11 mouse cellular contexts compared by ENCODE assay signal in the genomic region with DNA sequence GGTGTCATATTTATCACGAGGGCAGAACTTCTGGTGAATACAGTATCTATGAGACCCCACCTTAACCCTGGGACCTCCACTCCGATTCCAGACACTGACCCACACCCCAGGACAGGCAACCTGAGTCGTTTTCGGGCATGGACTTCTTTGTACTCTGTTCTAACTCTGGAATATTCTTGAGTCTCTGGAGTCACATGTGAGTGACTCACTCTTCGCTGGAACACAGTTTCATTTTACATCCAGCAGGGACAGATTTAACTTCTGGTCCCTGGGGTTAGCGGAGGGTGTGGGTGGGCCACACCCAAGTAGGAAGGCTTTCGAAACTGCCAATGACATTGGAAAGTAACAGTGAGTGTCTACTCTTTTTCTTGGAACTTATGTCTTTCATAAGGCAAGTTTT. TPM values are rescaled to one million over a fixed set of nuclear protein-coding genes. Genes with fewer than 3 reads are reported as not detected.
DNase-seq lines count a peak whose midpoint lies in the region; ATAC-seq and TF ChIP-seq lines count a peak whose summit lies in the region.
"Had no signal": no experiment of that assay in that cellular context is flagged by ENCODE, and none has a peak within 500 bp of the region (broad histone marks: within the 10 kb centered on the region; RNA-seq: fewer than 3 reads in every experiment).

No protein-coding gene starts in this region.

- H3K36me3 ChIP-seq in lung, postnatal 0 days (ENCODE audit: insufficient read depth, low read length) = no peaks in the 10 kb centered on the region
- H3K36me3 ChIP-seq in small intestine, adult 2 months (ENCODE audit: control insufficient read depth, insufficient read depth, low read length) = peaks cover 26% of the 10 kb centered on the region
- no peaks in the 10 kb centered on the region for H3K36me3 ChIP-seq in midbrain, embryonic 11.5 days (ENCODE audit: control insufficient read depth, insufficient read depth, low read length)

- no peaks in the 10 kb centered on the region for H3K27me3 ChIP-seq in lung, postnatal 0 days (replicated peaks; ENCODE audit: insufficient read depth, low read length)
- no peaks in the 10 kb centered on the region for H3K27me3 ChIP-seq in small intestine, adult 2 months (ENCODE audit: control insufficient read depth, insufficient read depth, low read length)
- H3K27me3 ChIP-seq in midbrain, embryonic 11.5 days (ENCODE audit: control insufficient read depth, insufficient read depth, low read length) = no peaks in the 10 kb centered on the region

- no peak overlapping the region for H3K9ac ChIP-seq in lung, postnatal 0 days (replicated peaks; ENCODE audit: low read depth)
- H3K9ac ChIP-seq in midbrain, embryonic 11.5 days (ENCODE audit: low read length) = no peak overlapping the region
- H3K9ac ChIP-seq: forebrain, postnatal 0 days had no signal

- no peak overlapping the region for H3K4me3 ChIP-seq in lung, postnatal 0 days (ENCODE audit: low read depth, low read length)
- H3K4me3 ChIP-seq in lung, adult 2 months (replicated peaks; ENCODE audit: extremely low read depth, low read depth, low read length) = no peak overlapping the region
- H3K4me3 ChIP-seq in small intestine, adult 2 months (ENCODE audit: low read depth, low read length) = peak overlapping the region; percentile 53
- H3K4me3 ChIP-seq in midbrain, embryonic 11.5 days (ENCODE audit: low read depth, low read length) = no peak overlapping the region

- TF ChIP-seq POLR2A in lung, adult 2 months (IDR thresholded peaks at IDR 0.05; ENCODE audit: borderline replicate concordance, extremely low read depth, low read depth, low read length) = no peak
- TF ChIP-seq POLR2A in small intestine, adult 2 months (IDR thresholded peaks at IDR 0.05; ENCODE audit: low read depth, low read length) = no peak

- H3K27ac ChIP-seq in lung, postnatal 0 days (ENCODE audit: low read length) = no peak overlapping the region
- peak overlapping the region; percentile 100 for H3K27ac ChIP-seq in small intestine, adult 2 months (ENCODE audit: insufficient read depth, low read depth, low read length)
- H3K27ac ChIP-seq in midbrain, embryonic 11.5 days (ENCODE audit: low read depth, low read length) = no peak overlapping the region

- no peaks in the 10 kb centered on the region for H3K9me3 ChIP-seq in lung, postnatal 0 days (ENCODE audit: low read length)
- H3K9me3 ChIP-seq in midbrain, embryonic 11.5 days (ENCODE audit: control insufficient read depth, low read length) = no peaks in the 10 kb centered on the region

- no peak for TF ChIP-seq CTCF in lung, postnatal 0 days (IDR thresholded peaks at IDR 0.05)
- TF ChIP-seq CTCF in lung, adult 2 months (IDR thresholded peaks at IDR 0.05; ENCODE audit: insufficient read depth, low read length) = no peak
- TF ChIP-seq CTCF in small intestine, adult 2 months (IDR thresholded peaks at IDR 0.05; ENCODE audit: extremely low read depth, insufficient read length, insufficient replicate concordance, low read depth, low read length) = no peak; the same call in 1 of the 2 replicates

- TF ChIP-seq EP300 in lung, postnatal 0 days (IDR thresholded peaks at IDR 0.05) = no peak

- ATAC-seq in lung, postnatal 0 days = peak; percentile 62
- ATAC-seq in midbrain, embryonic 11.5 days (ENCODE audit: low FRiP score) = no peak
- ATAC-seq: forebrain, postnatal 0 days had no signal

- peaks cover 5% of the 10 kb centered on the region; the same call in 1 of the 2 replicates for H3K4me1 ChIP-seq in lung, postnatal 0 days (ENCODE audit: insufficient read depth, low read depth, low read length)
- peaks cover 8% of the 10 kb centered on the region for H3K4me1 ChIP-seq in lung, adult 2 months (ENCODE audit: control insufficient read depth, insufficient read depth, low read length)
- peaks cover 41% of the 10 kb centered on the region for H3K4me1 ChIP-seq in small intestine, adult 2 months (ENCODE audit: control insufficient read depth, insufficient read depth, insufficient read length, low read length)
- no peaks in the 10 kb centered on the region for H3K4me1 ChIP-seq in midbrain, embryonic 11.5 days (ENCODE audit: control insufficient read depth, insufficient read depth, low read length)

- 61% methylated on average over 7 of the region's 7 CpGs for WGBS in lung, postnatal 0 days
- 41% methylated on average over 7 of the region's 7 CpGs for WGBS in lung, adult 2 months
- WGBS in small intestine, adult 2 months = 23% methylated on average over 7 of the region's 7 CpGs
- WGBS in midbrain, embryonic 11.5 days = 87% methylated on average over 7 of the region's 7 CpGs

- intact Hi-C loops in heart, postnatal 14 days (cut with DNase I) = no loop called here

- peak; percentile 46 for DNase-seq in adrenal gland, adult 2 months
- DNase-seq in adrenal gland, postnatal 25 days = no peak
- peak; percentile 28 for DNase-seq in lung, postnatal 0 days (ENCODE audit: low spot score)
- DNase-seq in lung, adult 2 months = no peak
- peak; percentile 22 to 28 for DNase-seq in heart, postnatal 14 days
- no peak for DNase-seq in midbrain, embryonic 11.5 days (ENCODE audit: low spot score, missing footprints)
- DNase-seq in testis, postnatal 14 days (ENCODE audit: low spot score) = no peak
- DNase-seq: B cell, adult 2 months; forebrain, postnatal 0 days; kidney, postnatal 14 days had no signal

- H3K4me2 ChIP-seq in lung, postnatal 0 days (replicated peaks; ENCODE audit: low read depth, low read length) = no peak overlapping the region
- no peak overlapping the region for H3K4me2 ChIP-seq in midbrain, embryonic 11.5 days

RNA-seq across cellular contexts. Expression of gene Anxa4, which starts 20.8 kb away (rescaled TPM):
- total RNA-seq in adrenal gland, adult 2 months (2021) = 10 to 100 TPM; 69.6 to 78.0 TPM
- polyA plus RNA-seq in adrenal gland, adult 2 months (2012; rRNA removed) = 16.7 TPM in 2 replicates
- total RNA-seq in adrenal gland, postnatal 25 days (2021) = 56.7 and 68.9 TPM in 2 replicates
- 167 and 208 TPM in 2 replicates for polyA plus RNA-seq in lung, postnatal 0 days (2015; fragmentation: Nextera tagmentation; extraction: Ambion mirVana)
- polyA plus RNA-seq in lung, adult 2 months (2012; rRNA removed) = 76.5 and 110 TPM in 2 replicates
- 10 to 100 TPM; 28.5 to 30.5 TPM for total RNA-seq in heart, postnatal 14 days (2021)
- 89.9 and 634 TPM in 2 replicates for polyA plus RNA-seq in small intestine, adult 2 months (2012; rRNA removed)
- 5.4 and 7.0 TPM in 2 replicates for polyA plus RNA-seq in midbrain, embryonic 11.5 days (2014; fragmentation: Nextera tagmentation; extraction: Ambion mirVana)

RNA-seq across cellular contexts. Expression of gene Gmcl1, which starts 39.4 kb away (rescaled TPM):
- 10 to 100 TPM; 16.6 to 16.9 TPM for total RNA-seq in adrenal gland, adult 2 months (2021)
- polyA plus RNA-seq in adrenal gland, adult 2 months (2012; rRNA removed) = 19.3 and 20.8 TPM in 2 replicates
- 21.0 and 29.9 TPM in 2 replicates for total RNA-seq in adrenal gland, postnatal 25 days (2021)
- polyA plus RNA-seq in lung, postnatal 0 days (2015; fragmentation: Nextera tagmentation; extraction: Ambion mirVana) = 12.2 and 17.7 TPM in 2 replicates
- 8.4 and 8.7 TPM in 2 replicates for polyA plus RNA-seq in lung, adult 2 months (2012; rRNA removed)
- 1 to 10 TPM; 6.7 to 6.9 TPM for total RNA-seq in heart, postnatal 14 days (2021)
- 11.7 and 20.5 TPM in 2 replicates for polyA plus RNA-seq in small intestine, adult 2 months (2012; rRNA removed)
- polyA plus RNA-seq in midbrain, embryonic 11.5 days (2014; fragmentation: Nextera tagmentation; extraction: Ambion mirVana) = 42.4 and 46.3 TPM in 2 replicates

Comparison
In these comparisons a context has a peak if more than half of its experiments do, and no peak if none do; other contexts are left out.
1. DNase-seq: peak in adrenal gland, adult 2 months (single experiment), lung, postnatal 0 days (single experiment) and heart, postnatal 14 days (2 of 2); none in adrenal gland, postnatal 25 days (single experiment), lung, adult 2 months (single experiment), midbrain, embryonic 11.5 days (single experiment) and testis, postnatal 14 days (single experiment).